Mouse (Mus musculus): ENCODE results near the gene Zfp266.

- TF ChIP-seq CTCF (IDR thresholded peaks at IDR 0.05; ENCODE audit: control insufficient read depth, insufficient read depth, low read length) (no peak), POLR2A (IDR thresholded peaks at IDR 0.05; ENCODE audit: borderline replicate concordance, control insufficient read depth, low read depth, low read length) (peak; percentile 36; the same call in 1 of the 2 replicates)
Measured at GRCm38 (mm10) chr9:20459377-20460317, 61.6 kb downstream of the Zfp266 start, which contains the start of gene Zfp26.

Data from bone marrow, adult 2 months (tissue).